Comparison of ENCODE assay signal across 9 mouse cellular contexts in genomic region chr9:107581584-107581983, GRCm38 (mm10). TPM values are rescaled to one million over a fixed set of nuclear protein-coding genes. Genes with fewer than 3 reads are reported as not detected.
DNase-seq lines count a peak whose midpoint lies in the region; ATAC-seq and TF ChIP-seq lines count a peak whose summit lies in the region.
"Had no signal": no experiment of that assay in that cellular context is flagged by ENCODE, and none has a peak within 500 bp of the region (broad histone marks: within the 10 kb centered on the region; RNA-seq: fewer than 3 reads in every experiment).

No protein-coding gene starts in this region.

- no peaks in the 10 kb centered on the region for H3K9me3 ChIP-seq in heart, postnatal 0 days (replicated peaks; ENCODE audit: control insufficient read depth, low read length)
- no peaks in the 10 kb centered on the region for H3K9me3 ChIP-seq in hindbrain, embryonic 12.5 days (replicated peaks)
- H3K9me3 ChIP-seq in midbrain, embryonic 11.5 days (ENCODE audit: control insufficient read depth, low read length): no peaks in the 10 kb centered on the region

- peak overlapping the region; percentile 96 for H3K4me2 ChIP-seq in heart, postnatal 0 days (ENCODE audit: low read depth, low read length)
- H3K4me2 ChIP-seq in hindbrain, embryonic 12.5 days (replicated peaks): peak overlapping the region; percentile 97
- H3K4me2 ChIP-seq in midbrain, embryonic 11.5 days: peak overlapping the region; percentile 70; the same call in 1 of the 2 replicates

- TF ChIP-seq EP300 in heart, postnatal 0 days (IDR thresholded peaks at IDR 0.05; ENCODE audit: low read depth): no peak

- no peak for ATAC-seq in heart, postnatal 0 days (ENCODE audit: insufficient read depth, low read depth)
- no peak for ATAC-seq in hindbrain, embryonic 12.5 days (ENCODE audit: low FRiP score)
- ATAC-seq in midbrain, embryonic 11.5 days (ENCODE audit: low FRiP score): no peak

- no peaks in the 10 kb centered on the region for H3K27me3 ChIP-seq in heart, postnatal 0 days (ENCODE audit: control insufficient read depth, insufficient read depth, low read length)
- no peaks in the 10 kb centered on the region for H3K27me3 ChIP-seq in hindbrain, embryonic 12.5 days
- no peaks in the 10 kb centered on the region for H3K27me3 ChIP-seq in midbrain, embryonic 11.5 days (ENCODE audit: control insufficient read depth, insufficient read depth, low read length)

- 76% methylated on average over 4 of the region's 4 CpGs for WGBS in heart, postnatal 0 days
- 22% methylated on average over 4 of the region's 4 CpGs for WGBS in bone marrow, adult 2 months
- WGBS in hindbrain, embryonic 12.5 days: 78% methylated on average over 4 of the region's 4 CpGs
- WGBS in midbrain, embryonic 11.5 days: 80% methylated on average over 4 of the region's 4 CpGs

- H3K4me1 ChIP-seq in heart, postnatal 0 days (ENCODE audit: control insufficient read depth, insufficient read depth): peaks cover 18% of the 10 kb centered on the region
- H3K4me1 ChIP-seq in bone marrow, adult 2 months (ENCODE audit: control insufficient read depth, insufficient read depth, low read length): peaks cover 1% of the 10 kb centered on the region; the same call in 1 of the 2 replicates
- peaks cover 30% of the 10 kb centered on the region for H3K4me1 ChIP-seq in hindbrain, embryonic 12.5 days
- H3K4me1 ChIP-seq in midbrain, embryonic 11.5 days (ENCODE audit: control insufficient read depth, insufficient read depth, low read length): peaks cover 20% of the 10 kb centered on the region

- peak overlapping the region; percentile 94; the same call in 1 of the 2 replicates for H3K27ac ChIP-seq in heart, postnatal 0 days (ENCODE audit: low read depth)
- H3K27ac ChIP-seq in bone marrow, adult 2 months (ENCODE audit: control insufficient read depth, insufficient read depth, low read depth, low read length, poor library complexity): peak overlapping the region; percentile 91
- H3K27ac ChIP-seq in hindbrain, embryonic 12.5 days: peak overlapping the region; percentile 84; the same call in 1 of the 2 replicates
- H3K27ac ChIP-seq in midbrain, embryonic 11.5 days (ENCODE audit: low read depth, low read length): no peak overlapping the region

- no peak for TF ChIP-seq CTCF in heart, postnatal 0 days (IDR thresholded peaks at IDR 0.05; ENCODE audit: low read depth)
- TF ChIP-seq CTCF in bone marrow, adult 2 months (IDR thresholded peaks at IDR 0.05; ENCODE audit: control insufficient read depth, insufficient read depth, low read length): no peak

- no peak for TF ChIP-seq POLR2A in bone marrow, adult 2 months (IDR thresholded peaks at IDR 0.05; ENCODE audit: borderline replicate concordance, control insufficient read depth, low read depth, low read length)

- no peak for DNase-seq in heart, postnatal 0 days (ENCODE audit: low spot score)
- DNase-seq in heart, adult 9 months (ENCODE audit: low spot score in 2 of 2): no peak
- DNase-seq in midbrain, embryonic 11.5 days (ENCODE audit: low spot score, missing footprints): no peak
- DNase-seq in layer of hippocampus, adult 9-10 months (ENCODE audit: low spot score): no peak
- DNase-seq in frontal cortex, postnatal 10 days (ENCODE audit: low spot score in 2 of 2): no peak
- DNase-seq in urinary bladder, postnatal 4 days (ENCODE audit: low spot score in 2 of 2): no peak
- DNase-seq: cerebellum, adult 18-20 months had no signal

- peak overlapping the region; percentile 88 for H3K9ac ChIP-seq in heart, postnatal 0 days (replicated peaks; ENCODE audit: low read depth, low read length)
- peak overlapping the region; percentile 79; the same call in 1 of the 2 replicates for H3K9ac ChIP-seq in hindbrain, embryonic 12.5 days
- no peak overlapping the region; the same call in 1 of the 2 replicates for H3K9ac ChIP-seq in midbrain, embryonic 11.5 days (ENCODE audit: low read length)

- H3K4me3 ChIP-seq in heart, postnatal 0 days (ENCODE audit: low read depth, low read length): peak overlapping the region; percentile 73
- peak overlapping the region; percentile 90 for H3K4me3 ChIP-seq in bone marrow, adult 2 months (replicated peaks; ENCODE audit: control insufficient read depth, low read depth, low read length)
- peak overlapping the region; percentile 63 for H3K4me3 ChIP-seq in hindbrain, embryonic 12.5 days
- peak overlapping the region; percentile 57; the same call in 1 of the 2 replicates for H3K4me3 ChIP-seq in midbrain, embryonic 11.5 days (ENCODE audit: low read depth, low read length)

- H3K36me3 ChIP-seq in heart, postnatal 0 days (replicated peaks; ENCODE audit: control insufficient read depth, insufficient read depth, low read length): peaks cover 14% of the 10 kb centered on the region
- H3K36me3 ChIP-seq in hindbrain, embryonic 12.5 days: peaks cover 9% of the 10 kb centered on the region
- no peaks in the 10 kb centered on the region for H3K36me3 ChIP-seq in midbrain, embryonic 11.5 days (ENCODE audit: control insufficient read depth, insufficient read depth, low read length)

RNA-seq across cellular contexts. Expression of gene Hyal3, which starts 1.0 kb away (rescaled TPM):
- 0.65 and 0.66 TPM in 2 replicates for total RNA-seq in heart, postnatal 0 days (2014; rRNA removed; ENCODE audit: low replicate concordance)
- polyA plus RNA-seq in heart, postnatal 0 days (2015; fragmentation: Nextera tagmentation; extraction: Ambion mirVana): 0.29 and 0.44 TPM in 2 replicates
- polyA plus RNA-seq in bone marrow, adult 2 months (2011; ENCODE audit: insufficient read depth, insufficient read length, low replicate concordance, missing spikeins): 2.8 TPM in 1 of 2 replicates, not detected in the other
- 1.2 and 1.4 TPM in 2 replicates for polyA plus RNA-seq in hindbrain, embryonic 12.5 days (2016; fragmentation: Nextera tagmentation; extraction: Ambion mirVana)
- polyA plus RNA-seq in midbrain, embryonic 11.5 days (2014; fragmentation: Nextera tagmentation; extraction: Ambion mirVana): 0.33 and 0.47 TPM in 2 replicates

RNA-seq across cellular contexts. Expression of gene Naa80, which starts 2.9 kb away (rescaled TPM):
- 28.4 and 58.8 TPM in 2 replicates for total RNA-seq in heart, postnatal 0 days (2014; rRNA removed; ENCODE audit: low replicate concordance)
- 14.5 and 17.5 TPM in 2 replicates for polyA plus RNA-seq in heart, postnatal 0 days (2015; fragmentation: Nextera tagmentation; extraction: Ambion mirVana)
- polyA plus RNA-seq in bone marrow, adult 2 months (2011; ENCODE audit: insufficient read depth, insufficient read length, low replicate concordance, missing spikeins): 14.9 and 34.9 TPM in 2 replicates
- polyA plus RNA-seq in hindbrain, embryonic 12.5 days (2016; fragmentation: Nextera tagmentation; extraction: Ambion mirVana): 13.5 and 15.0 TPM in 2 replicates
- 8.4 and 11.1 TPM in 2 replicates for polyA plus RNA-seq in midbrain, embryonic 11.5 days (2014; fragmentation: Nextera tagmentation; extraction: Ambion mirVana)

RNA-seq across cellular contexts. Expression of gene Hyal1, which starts 4.9 kb away (rescaled TPM):
- total RNA-seq in heart, postnatal 0 days (2014; rRNA removed; ENCODE audit: low replicate concordance): 14.0 and 21.3 TPM in 2 replicates
- 5.7 and 6.0 TPM in 2 replicates for polyA plus RNA-seq in heart, postnatal 0 days (2015; fragmentation: Nextera tagmentation; extraction: Ambion mirVana)
- 2.9 and 8.5 TPM in 2 replicates for polyA plus RNA-seq in bone marrow, adult 2 months (2011; ENCODE audit: insufficient read depth, insufficient read length, low replicate concordance, missing spikeins)
- 8.1 and 9.6 TPM in 2 replicates for polyA plus RNA-seq in hindbrain, embryonic 12.5 days (2016; fragmentation: Nextera tagmentation; extraction: Ambion mirVana)
- polyA plus RNA-seq in midbrain, embryonic 11.5 days (2014; fragmentation: Nextera tagmentation; extraction: Ambion mirVana): 3.9 and 4.8 TPM in 2 replicates

RNA-seq across cellular contexts. Expression of gene Ifrd2, which starts 5.9 kb away (rescaled TPM):
- 22.3 and 31.2 TPM in 2 replicates for total RNA-seq in heart, postnatal 0 days (2014; rRNA removed; ENCODE audit: low replicate concordance)
- polyA plus RNA-seq in heart, postnatal 0 days (2015; fragmentation: Nextera tagmentation; extraction: Ambion mirVana): 28.6 and 33.6 TPM in 2 replicates
- 172 and 173 TPM in 2 replicates for polyA plus RNA-seq in bone marrow, adult 2 months (2011; ENCODE audit: insufficient read depth, insufficient read length, low replicate concordance, missing spikeins)
- 19.5 and 21.9 TPM in 2 replicates for polyA plus RNA-seq in hindbrain, embryonic 12.5 days (2016; fragmentation: Nextera tagmentation; extraction: Ambion mirVana)
- 24.2 and 28.2 TPM in 2 replicates for polyA plus RNA-seq in midbrain, embryonic 11.5 days (2014; fragmentation: Nextera tagmentation; extraction: Ambion mirVana)

RNA-seq across cellular contexts. Expression of gene Hyal2, which starts 13.8 kb away (rescaled TPM):
- total RNA-seq in heart, postnatal 0 days (2014; rRNA removed; ENCODE audit: low replicate concordance): 67.8 and 97.3 TPM in 2 replicates
- 58.6 and 60.5 TPM in 2 replicates for polyA plus RNA-seq in heart, postnatal 0 days (2015; fragmentation: Nextera tagmentation; extraction: Ambion mirVana)
- 6.8 and 7.2 TPM in 2 replicates for polyA plus RNA-seq in bone marrow, adult 2 months (2011; ENCODE audit: insufficient read depth, insufficient read length, low replicate concordance, missing spikeins)
- polyA plus RNA-seq in hindbrain, embryonic 12.5 days (2016; fragmentation: Nextera tagmentation; extraction: Ambion mirVana): 105 and 109 TPM in 2 replicates
- 129 and 132 TPM in 2 replicates for polyA plus RNA-seq in midbrain, embryonic 11.5 days (2014; fragmentation: Nextera tagmentation; extraction: Ambion mirVana)
